Mouse (Mus musculus) heart, adult 10 weeks (tissue): ENCODE data around the gene Amy1. TPM values are rescaled to one million over a fixed set of nuclear protein-coding genes. Genes with fewer than 3 reads are reported as not detected.

Experiments
- polyA plus RNA-seq: library from polyadenylated mRNA; stranded (reverse); fragments of 350-450 nt; fragmentation: Illumina TruSeq; extraction: RNeasy Lipid Tissue Mini Kit (QIAGEN cat#74804); gene quantifications from one replicate; pipeline ENCODE4 v1.2.3, GENCODE M21; 2014; ENCODE audit warnings: low read depth, low replicate concordance

Amy1 gene
- polyA plus RNA-seq, result 20.0 TPM

DNA sequence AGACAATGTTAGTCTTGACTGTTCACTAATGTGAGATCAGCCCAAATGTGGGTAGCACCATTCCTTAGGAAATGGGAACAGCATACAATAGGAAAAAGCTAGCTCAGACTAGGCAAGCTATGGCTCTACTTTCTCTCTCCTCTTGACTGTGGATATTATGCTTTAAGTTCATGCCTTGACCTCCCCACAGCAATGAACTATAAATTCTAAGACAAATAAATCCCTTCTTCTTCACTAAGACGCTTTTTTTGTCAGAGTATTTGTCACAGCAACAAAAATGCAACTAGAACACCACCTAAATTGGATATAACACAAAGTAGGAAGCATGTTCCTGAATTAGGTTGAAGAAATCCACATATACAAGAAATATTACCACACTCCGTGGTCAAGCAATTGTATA lies at the start of gene Amy1:
Gene Amy1, minus strand, starts transcription at position 101 of the 400 bp plus-strand sequence.

DNA sequence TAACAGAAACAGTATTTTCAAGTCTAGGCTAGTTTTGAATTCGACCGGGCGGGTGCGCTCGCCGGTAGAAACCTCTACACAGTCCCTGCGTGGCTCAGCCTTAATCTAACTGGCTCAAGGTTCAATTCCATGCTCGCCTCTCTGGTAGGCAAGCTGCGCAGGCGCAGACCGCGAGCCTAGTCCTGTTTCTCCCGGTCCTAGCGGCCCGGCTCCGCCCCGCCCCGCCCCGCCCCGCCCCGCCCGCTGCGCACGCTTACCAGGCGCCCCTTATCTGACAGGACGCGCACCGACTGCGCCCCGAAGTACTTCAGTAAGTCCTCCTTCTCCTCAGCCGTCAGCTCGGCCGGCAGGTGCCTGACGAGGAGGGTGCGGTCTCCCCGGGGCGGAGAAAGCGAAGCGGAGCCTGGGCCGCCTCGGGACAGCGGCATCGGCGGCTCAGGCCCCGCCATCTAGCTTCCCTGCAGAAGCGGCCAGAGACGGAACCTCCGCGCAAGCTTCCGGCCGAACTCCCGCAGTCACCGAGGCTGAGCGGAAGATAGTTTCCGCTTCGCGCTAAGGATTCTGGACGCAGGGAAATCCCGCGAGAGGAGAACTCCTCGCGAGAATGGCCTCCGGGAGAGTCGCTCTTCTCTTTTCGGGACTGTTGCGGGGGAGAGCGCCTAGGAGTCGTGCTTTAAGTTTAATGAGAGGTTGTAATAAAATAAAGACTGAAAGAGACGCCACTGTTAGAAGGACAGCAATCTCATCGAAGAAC lies 23.3 kb upstream of the Amy1 start, which contains the start of gene Rnpc3:
Gene Rnpc3, minus strand, starts transcription at position 544 of the 754 bp plus-strand sequence.

DNA sequence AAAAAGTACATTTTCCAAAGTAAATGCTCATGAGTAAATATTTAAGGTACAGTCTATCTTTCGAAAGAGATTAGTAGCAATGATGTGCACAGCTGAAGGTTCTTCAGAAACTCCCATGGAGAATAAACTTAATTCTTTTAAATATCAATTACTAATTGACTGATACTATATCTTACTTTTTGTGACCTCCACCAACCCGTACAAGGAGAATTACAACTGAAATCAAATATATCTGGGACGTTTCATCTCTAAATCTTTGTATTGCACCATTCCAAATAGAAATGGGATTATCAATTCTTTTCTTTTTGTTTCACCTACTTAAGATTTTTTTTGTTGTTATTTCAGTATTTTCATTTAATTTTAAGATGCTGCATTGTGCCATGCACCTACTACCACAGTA lies 74.2 kb downstream of the Amy1 start, which contains the start of gene Amy2a1:
Gene Amy2a1, minus strand, starts transcription at position 101 of the 400 bp plus-strand sequence.

Other genes starting within 250 kb of the Amy1 start
- not detected for gene Amy2a1, start 74.3 kb downstream of the Amy1 start, polyA plus RNA-seq
- gene Rnpc3, start 23.4 kb upstream of the Amy1 start, polyA plus RNA-seq, result 18.1 TPM